In the genomic region with DNA sequence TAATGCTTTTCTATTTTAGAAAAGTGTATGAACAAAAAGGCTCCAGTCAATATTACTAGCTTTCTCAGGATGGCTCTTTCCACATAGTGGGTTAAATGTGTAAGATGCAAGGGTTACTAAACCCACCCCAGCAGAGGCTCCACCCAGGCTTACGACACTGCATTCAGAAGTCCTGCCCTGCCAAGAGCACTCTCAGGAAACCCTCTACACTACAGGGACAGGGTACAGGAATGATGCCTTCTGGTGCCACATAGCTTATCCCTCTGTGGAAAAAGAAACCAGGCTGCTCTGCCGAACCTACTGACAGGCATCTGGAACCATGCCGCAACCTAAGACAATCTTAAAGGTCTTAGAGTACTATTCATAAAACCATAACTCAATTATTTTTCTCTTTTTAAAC, we compare ENCODE assay signal across 23 mouse cellular contexts.
DNase-seq lines count a peak whose midpoint lies in the region; ATAC-seq lines count a peak whose summit lies in the region.
"Had no signal": no experiment of that assay in that cellular context is flagged by ENCODE, and none has a peak within 500 bp of the region (broad histone marks: within the 10 kb centered on the region; RNA-seq: fewer than 3 reads in every experiment).

No protein-coding gene starts in this region.

- H3K4me1 ChIP-seq in heart, embryonic 13.5 days: peaks cover 26% of the 10 kb centered on the region
- H3K4me1 ChIP-seq in heart, embryonic 10.5 days: peaks cover 15% of the 10 kb centered on the region; the same call in 1 of the 2 replicates
- H3K4me1 ChIP-seq: stomach, embryonic 15.5 days had no signal

- no peak for ATAC-seq in heart, embryonic 13.5 days (ENCODE audit: extremely low read depth, insufficient number of reproducible peaks, low FRiP score, low TSS enrichment)
- ATAC-seq: forebrain, embryonic 14.5 days; intestine, embryonic 15.5 days; midbrain, embryonic 16.5 days had no signal

- no peak overlapping the region for H3K4me2 ChIP-seq in heart, embryonic 13.5 days
- H3K4me2 ChIP-seq: embryonic facial prominence, embryonic 15.5 days; hindbrain, embryonic 15.5 days; intestine, embryonic 15.5 days; neural tube, embryonic 13.5 days; stomach, embryonic 15.5 days had no signal

- H3K27ac ChIP-seq in heart, embryonic 13.5 days (replicated peaks): 0 out of 2 replicates have a peak overlapping the region, but pooled peaks have one; percentile 15
- H3K27ac ChIP-seq in heart, embryonic 10.5 days: no peak overlapping the region
- H3K27ac ChIP-seq: embryonic facial prominence, embryonic 15.5 days; hindbrain, embryonic 15.5 days; intestine, embryonic 15.5 days; midbrain, embryonic 10.5 days; neural tube, embryonic 13.5 days; stomach, embryonic 15.5 days had no signal

- no peak overlapping the region for H3K4me3 ChIP-seq in heart, embryonic 13.5 days
- no peak overlapping the region for H3K4me3 ChIP-seq in heart, embryonic 10.5 days
- H3K4me3 ChIP-seq: embryonic facial prominence, embryonic 15.5 days; hindbrain, embryonic 15.5 days; intestine, embryonic 15.5 days; midbrain, embryonic 10.5 days; myocyte; neural tube, embryonic 13.5 days; stomach, embryonic 15.5 days had no signal

- H3K9me3 ChIP-seq in heart, embryonic 13.5 days: no peaks in the 10 kb centered on the region
- H3K9me3 ChIP-seq in heart, embryonic 10.5 days: no peaks in the 10 kb centered on the region
- H3K9me3 ChIP-seq: embryonic facial prominence, embryonic 15.5 days; hindbrain, embryonic 15.5 days; intestine, embryonic 15.5 days; midbrain, embryonic 10.5 days; neural tube, embryonic 13.5 days; stomach, embryonic 15.5 days had no signal

- WGBS in heart, embryonic 13.5 days: 59% methylated on average over 3 of the region's 3 CpGs
- 81% methylated on average over 3 of the region's 3 CpGs for WGBS in heart, embryonic 10.5 days

- H3K36me3 ChIP-seq in heart, embryonic 13.5 days: peaks cover 3% of the 10 kb centered on the region; the same call in 1 of the 2 replicates
- H3K36me3 ChIP-seq in heart, embryonic 10.5 days: no peaks in the 10 kb centered on the region
- H3K36me3 ChIP-seq: embryonic facial prominence, embryonic 15.5 days; hindbrain, embryonic 15.5 days; midbrain, embryonic 10.5 days; neural tube, embryonic 13.5 days; stomach, embryonic 15.5 days had no signal

- no peak overlapping the region for H3K9ac ChIP-seq in heart, embryonic 13.5 days
- H3K9ac ChIP-seq: embryonic facial prominence, embryonic 15.5 days; hindbrain, embryonic 15.5 days; intestine, embryonic 15.5 days; neural tube, embryonic 13.5 days; stomach, embryonic 15.5 days had no signal

- intact Hi-C loops in heart, postnatal 10 days (cut with DNase I): no loop called here

- no peak for DNase-seq in heart, embryonic 10.5 days (ENCODE audit: low spot score)
- peak; percentile 42 for DNase-seq in lung, postnatal 36 days
- no peak for DNase-seq in lung, postnatal 25 days (ENCODE audit: low spot score)
- DNase-seq in heart, postnatal 10 days: peak; percentile 35 to 41
- DNase-seq in ovary, postnatal 10 days (ENCODE audit: low spot score): no peak
- DNase-seq in adipocyte (ENCODE audit: low spot score): no peak
- DNase-seq: cerebellum, adult 18-20 months; cerebellum, postnatal 36 days; kidney, adult 9 months; kidney, postnatal 14 days; layer of hippocampus, postnatal 36 days; right cerebral cortex, postnatal 4 days; thymus, postnatal 25 days had no signal

- H3K27me3 ChIP-seq in heart, embryonic 13.5 days (replicated peaks): no peaks in the 10 kb centered on the region
- no peaks in the 10 kb centered on the region for H3K27me3 ChIP-seq in heart, embryonic 10.5 days (ENCODE audit: insufficient read depth, poor library complexity, severe bottlenecking)
- H3K27me3 ChIP-seq: embryonic facial prominence, embryonic 15.5 days; hindbrain, embryonic 15.5 days; intestine, embryonic 15.5 days; neural tube, embryonic 13.5 days; stomach, embryonic 15.5 days had no signal

Comparison
In these comparisons a context has a peak if more than half of its experiments do, and no peak if none do; other contexts are left out.
1. DNase-seq: peak in lung, postnatal 36 days (single experiment) and heart, postnatal 10 days (2 of 2); none in heart, embryonic 10.5 days (single experiment), lung, postnatal 25 days (single experiment), ovary, postnatal 10 days (single experiment) and adipocyte (single experiment).